Mouse (Mus musculus) lung, embryonic 16.5 days (tissue): Measurements from ENCODE around the gene Mapk1ip1. TPM values are rescaled to one million over a fixed set of nuclear protein-coding genes. Genes with fewer than 3 reads are reported as not detected.
A peak's percentile ranks its signal among the peaks of the same experiment; 100 is the strongest.

Experiments used
- ATAC-seq: fragments of 200-750 bp; cut with Nextera tagmentation; 2 replicates; pipeline ENCODE4 v1.8.0; 2017; ENCODE audit warnings: low read depth, mild to moderate bottlenecking, moderate library complexity
- H3K27ac ChIP-seq: fragments of 300-500 bp; sonication (generic); 2 replicates; pipeline ENCODE4 v1.5.1; 2014; ENCODE audit warnings: mild to moderate bottlenecking, control low read depth, low read length
- H3K27me3 ChIP-seq: fragments of 300-500 bp; sonication (generic); 2 replicates; pipeline ENCODE4 v1.6.1; 2014; ENCODE audit warnings: low read depth, low read length, mixed read lengths; ENCODE audit not compliant: control insufficient read depth, insufficient read depth
- H3K36me3 ChIP-seq: fragments of 300-500 bp; sonication (generic); 2 replicates; pipeline ENCODE4 v1.6.1; 2014; ENCODE audit warnings: low read length; ENCODE audit not compliant: control insufficient read depth, insufficient read depth
- H3K4me1 ChIP-seq: fragments of 300-500 bp; sonication (generic); replicated peaks from 2 replicates; pipeline ENCODE4 v1.6.1; 2014; ENCODE audit warnings: low read length, mixed read lengths; ENCODE audit not compliant: control insufficient read depth, insufficient read depth
- H3K4me2 ChIP-seq: fragments of 300-500 bp; sonication (generic); 2 replicates; pipeline ENCODE4 v1.6.1; 2014; ENCODE audit warnings: low read depth, low read length, control low read depth
- H3K4me3 ChIP-seq: fragments of 300-500 bp; sonication (generic); 2 replicates; pipeline ENCODE4 v1.5.1; 2014; ENCODE audit warnings: mild to moderate bottlenecking, low read length, control low read depth
- H3K9ac ChIP-seq: fragments of 300-500 bp; sonication (generic); 2 replicates; pipeline ENCODE4 v1.6.1; 2014; ENCODE audit warnings: low read length, control low read depth
- H3K9me3 ChIP-seq: fragments of 300-500 bp; sonication (generic); 2 replicates; pipeline ENCODE4 v1.6.1; 2016; ENCODE audit warnings: low read length; ENCODE audit not compliant: control insufficient read depth
- WGBS: fragments of 180-500 bp; shearing (Covaris S2); extraction: QIAGEN DNeasy Blood & Tissue Kit; methylation state at CpG from one replicate; pipeline ENCODE4 v1.1.7; 2014; 5-methylcytosine and 5-hydroxymethylcytosine counted together
- polyA plus RNA-seq: library from polyadenylated mRNA; unstranded; fragments of >200 nt; fragmentation: Nextera tagmentation; extraction: Ambion mirVana; gene quantifications from 2 replicates; pipeline ENCODE4 v1.2.1, GENCODE M21; 2015

Mapk1ip1 gene
- polyA plus RNA-seq, 1 experiment from 2014 or later: 12.5 TPM

DNA sequence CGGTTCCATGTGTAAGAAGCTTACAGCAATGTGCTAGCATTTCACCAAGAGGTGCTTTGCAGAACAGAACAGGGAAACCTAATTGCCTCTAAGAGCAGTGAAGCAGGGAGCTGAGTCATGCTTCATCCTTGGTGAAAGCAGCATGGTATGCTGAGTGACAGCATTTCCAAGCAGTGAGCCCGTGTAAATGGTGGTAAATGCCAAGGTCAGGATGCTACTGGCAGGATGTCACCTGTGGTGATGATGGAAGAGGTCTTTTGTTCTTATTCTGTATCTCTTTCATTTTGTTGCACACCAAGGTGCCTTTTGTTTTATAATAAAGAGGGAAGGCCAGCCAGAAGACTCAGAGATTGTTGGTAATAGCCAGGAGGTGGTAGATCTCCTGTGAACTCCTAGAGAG is 10.6 kb upstream of the Mapk1ip1 start:
- H3K4me3 ChIP-seq: no peak overlapping the region
- ATAC-seq: no peak
- peaks cover 5% of the 10 kb centered on the region; the same call in 1 of the 2 replicates for H3K36me3 ChIP-seq
- no peak overlapping the region for H3K4me2 ChIP-seq
- H3K9me3 ChIP-seq: no peaks in the 10 kb centered on the region
- no peak overlapping the region for H3K9ac ChIP-seq
- WGBS: 69% methylated on average over 2 of the region's 2 CpGs
- H3K27me3 ChIP-seq: no peaks in the 10 kb centered on the region
- H3K27ac ChIP-seq: no peak overlapping the region
- no peaks in the 10 kb centered on the region for H3K4me1 ChIP-seq

DNA sequence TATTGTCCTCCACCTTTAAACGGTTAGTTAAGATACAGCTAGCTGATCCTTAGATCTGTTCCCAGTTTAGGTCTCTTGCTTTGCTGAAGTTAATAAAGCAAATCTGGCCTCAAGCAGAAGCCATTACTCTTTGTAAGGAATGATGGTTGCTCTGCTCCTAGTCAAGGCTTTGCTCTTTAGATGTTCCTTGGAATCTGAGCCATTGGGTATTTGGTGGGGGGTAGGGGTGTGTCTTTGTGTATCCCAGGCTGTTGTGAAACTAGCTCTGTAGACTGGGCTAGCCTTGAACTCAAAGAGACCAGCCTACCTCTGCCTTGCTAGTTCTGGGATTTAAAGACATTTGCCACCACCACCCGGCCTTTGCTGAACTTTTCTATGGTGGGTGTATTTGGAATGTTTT is 8.1 kb upstream of the Mapk1ip1 start:
- Histone ChIP-seq H3K36me3 (peaks cover 7% of the 10 kb centered on the region; the same call in 1 of the 2 replicates), H3K27me3 (no peaks in the 10 kb centered on the region), H3K4me3 (no peak overlapping the region), H3K9me3 (no peaks in the 10 kb centered on the region), H3K9ac (no peak overlapping the region), H3K4me1 (no peaks in the 10 kb centered on the region), H3K4me2 (no peak overlapping the region), H3K27ac (no peak overlapping the region)
- ATAC-seq: no peak
- 90% methylated on average over 2 of the region's 2 CpGs for WGBS

DNA sequence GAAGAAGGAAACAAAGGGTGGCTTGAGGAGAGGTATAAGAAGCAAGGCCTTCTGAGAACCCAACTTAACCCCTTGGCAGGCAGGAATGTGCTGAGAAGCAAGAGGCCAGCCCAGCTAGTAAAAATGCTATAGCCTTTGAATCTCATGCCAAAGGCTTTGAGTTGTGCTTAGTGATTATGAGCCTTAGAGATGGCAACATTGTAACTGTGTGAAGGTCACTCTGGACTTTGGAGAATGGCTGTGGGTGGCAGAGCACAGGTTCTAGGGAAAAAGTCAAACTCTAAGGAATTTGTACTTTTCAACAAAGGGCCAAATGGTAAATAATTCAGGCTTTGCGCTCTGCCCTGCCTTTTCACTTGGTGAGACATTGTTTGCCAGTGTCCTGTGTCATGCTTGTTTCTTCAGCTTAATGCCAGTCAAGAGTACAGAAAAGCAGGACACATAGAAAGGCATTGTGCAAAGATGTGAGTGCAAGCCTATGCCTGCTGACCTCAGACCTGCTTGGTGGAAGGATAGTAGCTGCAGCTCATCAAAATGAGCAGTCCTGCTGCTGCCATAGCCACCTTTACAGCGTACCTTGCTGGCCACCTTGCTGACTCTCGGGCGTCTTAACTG is 7.5 kb upstream of the Mapk1ip1 start:
- no peak for ATAC-seq
- H3K27me3 ChIP-seq: no peaks in the 10 kb centered on the region
- H3K4me2 ChIP-seq: no peak overlapping the region
- H3K9ac ChIP-seq: no peak overlapping the region
- peaks cover 9% of the 10 kb centered on the region; the same call in 1 of the 2 replicates for H3K36me3 ChIP-seq
- H3K9me3 ChIP-seq: no peaks in the 10 kb centered on the region
- peaks cover under 1% of the 10 kb centered on the region; the same call in 1 of the 2 replicates for H3K4me1 ChIP-seq
- no peak overlapping the region for H3K4me3 ChIP-seq
- WGBS: 92% methylated on average over 4 of the region's 4 CpGs
- no peak overlapping the region for H3K27ac ChIP-seq

DNA sequence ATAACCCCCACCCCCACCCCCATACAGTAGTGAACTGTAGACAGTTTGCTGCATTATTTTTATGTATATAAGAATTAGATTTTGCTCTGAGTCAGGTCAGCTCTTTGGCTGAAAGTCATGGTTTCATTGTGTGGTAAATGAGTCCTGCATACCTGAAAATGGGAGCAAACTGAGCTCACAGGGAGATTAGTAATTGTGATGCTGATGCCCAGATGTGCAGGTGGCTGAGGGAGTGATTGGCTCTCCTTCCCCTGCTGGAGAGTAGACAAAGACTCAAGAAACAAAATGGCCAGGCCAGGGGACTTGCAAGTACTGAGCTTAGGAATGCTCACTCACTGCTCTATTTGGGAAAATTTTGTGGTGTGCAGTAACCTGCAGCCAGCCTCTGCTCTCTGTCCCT is 4.0 kb upstream of the Mapk1ip1 start:
- Histone ChIP-seq H3K9ac (no peak overlapping the region), H3K4me2 (no peak overlapping the region), H3K27ac (no peak overlapping the region)

DNA sequence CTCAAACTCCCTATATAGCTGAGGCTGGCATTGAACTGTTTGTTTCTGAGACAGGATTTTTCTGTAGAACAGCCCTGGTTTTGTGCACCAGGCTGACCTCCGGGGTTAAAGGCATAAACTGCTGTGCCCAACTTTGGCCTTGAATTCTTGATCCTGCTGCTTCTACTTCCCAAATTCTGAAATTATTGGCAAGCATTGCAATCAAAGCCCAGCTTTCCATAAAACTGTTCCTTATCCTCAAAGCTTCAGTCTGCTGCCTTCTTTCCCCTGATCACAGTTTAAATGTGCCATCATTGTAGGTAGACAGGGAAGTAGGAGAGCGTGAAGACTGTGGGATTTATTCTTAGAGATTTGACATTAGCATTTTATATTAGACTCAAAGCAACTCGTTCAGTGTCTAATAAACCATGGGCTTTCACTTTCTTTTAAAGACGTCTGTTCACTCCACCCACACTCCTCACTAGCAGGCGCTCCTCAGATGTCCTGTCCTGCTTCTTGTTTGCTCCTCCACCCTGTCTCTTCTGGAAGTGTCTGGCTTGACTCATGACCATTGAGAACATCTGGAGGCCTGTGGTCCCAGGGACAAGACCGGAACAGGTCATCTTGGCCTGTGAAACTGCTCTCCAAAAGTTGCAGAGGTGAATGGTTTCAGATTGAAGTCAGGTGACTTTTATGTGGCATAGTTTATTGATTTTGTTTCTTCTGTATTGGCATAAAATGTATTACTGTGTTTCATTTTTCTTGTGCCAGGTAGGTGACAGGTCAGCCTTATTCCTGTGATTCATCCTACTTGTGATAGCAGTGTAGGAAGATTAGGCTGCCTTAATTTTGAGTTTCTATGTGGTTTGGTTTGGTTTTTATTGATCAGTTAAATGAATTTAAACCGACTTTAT is 2.2 kb upstream of the Mapk1ip1 start:
- Histone ChIP-seq H3K27ac (no peak overlapping the region), H3K9ac (peak overlapping the region; percentile 98), H3K36me3 (peaks cover 11% of the 10 kb centered on the region; the same call in 1 of the 2 replicates), H3K27me3 (no peaks in the 10 kb centered on the region), H3K4me3 (peak overlapping the region; percentile 99), H3K9me3 (no peaks in the 10 kb centered on the region), H3K4me1 (peaks cover 30% of the 10 kb centered on the region), H3K4me2 (peak overlapping the region; percentile 95)
- no peak for ATAC-seq
- WGBS: 73% methylated on average over 7 of the region's 7 CpGs

More for the DNA sequence above, 4.0 kb upstream of the Mapk1ip1 start:
- H3K9me3 ChIP-seq: no peaks in the 10 kb centered on the region
- H3K27me3 ChIP-seq: no peaks in the 10 kb centered on the region
- peaks cover 19% of the 10 kb centered on the region for H3K4me1 ChIP-seq
- H3K36me3 ChIP-seq: peaks cover 11% of the 10 kb centered on the region; the same call in 1 of the 2 replicates
- no peak overlapping the region for H3K4me3 ChIP-seq
- no peak for ATAC-seq

DNA sequence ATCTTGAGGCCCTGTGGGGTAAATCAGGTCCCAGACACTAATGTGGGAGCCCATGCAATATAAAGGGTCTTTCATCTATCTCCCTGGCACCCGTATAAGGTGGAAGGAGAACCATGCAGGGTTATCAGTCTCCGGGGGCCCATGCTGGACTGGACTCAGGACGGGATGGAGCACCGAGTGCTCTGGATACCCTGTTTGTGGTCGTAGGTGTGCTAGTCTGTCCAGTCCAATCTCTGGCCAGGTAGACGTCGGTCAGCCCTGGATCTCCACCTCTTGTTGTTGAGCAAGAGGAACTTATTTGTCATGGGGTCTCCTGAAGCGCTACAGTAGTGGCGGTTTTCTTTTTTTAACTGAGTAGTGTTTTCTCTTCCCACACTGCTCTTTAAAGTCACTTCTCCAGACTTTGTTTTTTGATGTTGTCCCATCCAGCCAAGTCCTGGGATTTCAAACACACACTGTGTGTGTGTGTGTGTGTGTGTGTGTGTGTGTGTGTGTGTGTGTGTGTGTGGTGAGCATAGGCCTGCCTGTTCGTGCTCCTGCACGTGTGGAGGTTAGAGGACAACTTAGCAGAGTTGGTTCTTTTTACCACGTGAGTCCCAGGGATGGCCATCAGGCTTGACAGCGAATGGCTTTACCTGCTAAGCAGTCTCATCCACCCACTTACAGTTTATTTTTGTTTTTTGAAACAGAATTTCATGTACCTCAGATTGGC is 1.4 kb upstream of the Mapk1ip1 start:
- H3K27ac ChIP-seq: no peak overlapping the region
- peaks cover 11% of the 10 kb centered on the region; the same call in 1 of the 2 replicates for H3K36me3 ChIP-seq
- peak overlapping the region; percentile 98 for H3K9ac ChIP-seq
- 28% methylated on average over 13 of the region's 13 CpGs for WGBS
- peak overlapping the region; percentile 99 for H3K4me3 ChIP-seq
- peaks cover 30% of the 10 kb centered on the region for H3K4me1 ChIP-seq
- H3K4me2 ChIP-seq: peak overlapping the region; percentile 95
- H3K9me3 ChIP-seq: no peaks in the 10 kb centered on the region
- no peak for ATAC-seq
- no peaks in the 10 kb centered on the region for H3K27me3 ChIP-seq

DNA sequence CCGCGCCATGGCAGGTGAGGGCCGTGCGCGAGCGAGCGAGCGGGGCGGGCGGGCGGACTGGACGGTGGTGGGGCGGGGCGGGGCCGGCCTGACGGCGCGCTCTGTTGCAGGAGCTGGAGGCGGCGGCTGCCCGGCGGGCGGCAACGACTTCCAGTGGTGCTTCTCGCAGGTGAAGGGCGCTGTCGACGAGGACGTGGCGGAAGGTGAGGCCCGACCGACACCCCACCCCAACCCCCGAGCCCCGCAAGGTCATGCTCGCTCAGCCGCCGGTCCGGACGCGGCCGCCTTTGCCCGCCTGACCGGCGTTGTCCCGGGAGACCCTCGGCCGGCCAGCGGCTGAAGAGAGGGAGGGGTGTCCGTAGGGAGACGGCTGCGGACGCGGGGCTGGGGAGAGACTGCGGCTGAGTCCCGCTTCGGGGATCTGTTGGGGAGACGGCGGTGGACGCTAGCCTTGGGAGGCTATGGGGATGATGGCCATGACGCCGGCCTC is 474 bp upstream of the Mapk1ip1 start:
- Histone ChIP-seq H3K36me3 (peaks cover 7% of the 10 kb centered on the region; the same call in 1 of the 2 replicates), H3K4me2 (peak overlapping the region; percentile 95), H3K27me3 (no peaks in the 10 kb centered on the region), H3K4me3 (peak overlapping the region; percentile 99), H3K9ac (peak overlapping the region; percentile 98), H3K4me1 (peaks cover 30% of the 10 kb centered on the region), H3K27ac (peak overlapping the region; percentile 97), H3K9me3 (no peaks in the 10 kb centered on the region)
- peak; percentile 88 for ATAC-seq
- 0% methylated on average over 42 of the region's 61 CpGs for WGBS

DNA sequence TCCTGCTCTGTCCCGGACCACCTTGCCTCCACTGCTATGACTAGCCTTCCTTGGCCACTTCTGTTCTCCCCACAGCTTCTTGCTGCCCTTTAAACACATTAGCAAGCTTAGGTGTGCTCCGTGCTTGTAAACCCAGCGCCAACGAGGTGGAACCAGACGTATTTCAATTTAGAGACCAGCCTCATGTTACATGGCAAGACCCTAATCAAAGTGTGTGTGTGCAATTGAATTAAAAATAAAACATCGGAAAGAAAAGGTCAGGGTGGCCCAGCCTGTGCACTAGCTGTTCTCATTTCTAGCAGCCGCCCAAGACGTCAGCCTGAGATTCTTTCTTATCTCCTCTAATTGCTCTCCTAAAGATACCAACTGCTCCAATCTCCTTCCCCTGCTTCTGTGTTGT is 962 bp downstream of the Mapk1ip1 start:
- H3K27me3 ChIP-seq: no peaks in the 10 kb centered on the region
- peak overlapping the region; percentile 99 for H3K4me3 ChIP-seq
- no peaks in the 10 kb centered on the region for H3K9me3 ChIP-seq
- peaks cover 30% of the 10 kb centered on the region for H3K4me1 ChIP-seq
- ATAC-seq: no peak
- peak overlapping the region; percentile 98 for H3K9ac ChIP-seq
- 0 out of 2 replicates have a peak, but pooled peaks cover 4% of the 10 kb centered on the region for H3K36me3 ChIP-seq
- H3K4me2 ChIP-seq: peak overlapping the region; percentile 95
- peak overlapping the region; percentile 97 for H3K27ac ChIP-seq
- 30% methylated on average over 8 of the region's 8 CpGs for WGBS
